In genomic region chr1:157144621-157145020, GRCm38 (mm10) we compare ENCODE assay signal across 19 mouse cellular contexts. TPM values are rescaled to one million over a fixed set of nuclear protein-coding genes. Genes with fewer than 3 reads are reported as not detected.
"Had no signal": no experiment of that assay in that cellular context is flagged by ENCODE, and none has a peak within 500 bp of the region (broad histone marks: within the 10 kb centered on the region; RNA-seq: fewer than 3 reads in every experiment).

No protein-coding gene starts in this region.

- H3K27me3 ChIP-seq: liver, embryonic 15.5 days; neural tube, embryonic 15.5 days had no signal

- H3K4me3 ChIP-seq: limb, embryonic 10.5 days; liver, embryonic 15.5 days; midbrain, embryonic 10.5 days; myocyte; neural tube, embryonic 15.5 days had no signal

- H3K27ac ChIP-seq: limb, embryonic 10.5 days; liver, embryonic 15.5 days; midbrain, embryonic 10.5 days; neural tube, embryonic 15.5 days had no signal

- DNase-seq: kidney, postnatal 25 days; layer of hippocampus, adult 9-11 months; lung, adult 2 months; lung, postnatal 4 days; midbrain, embryonic 14.5 days; right cerebral cortex, adult 18-20 months; right cerebral cortex, postnatal 25 days; thymus, adult 18-20 months; thymus, postnatal 14 days had no signal

- H3K4me1 ChIP-seq: limb, embryonic 10.5 days; liver, embryonic 15.5 days; midbrain, embryonic 10.5 days had no signal

RNA-seq across cellular contexts. Expression of gene Tex35, which starts 36.1 kb away (rescaled TPM):
- polyA plus RNA-seq: limb, embryonic 10.5 days; limb, embryonic 14.5 days; liver, embryonic 11.5 days; liver, embryonic 15.5 days; lung, postnatal 0 days; midbrain, embryonic 10.5 days; midbrain, embryonic 14.5 days; neural tube, embryonic 11.5 days; neural tube, embryonic 15.5 days; stomach, embryonic 14.5 days had no signal
